Mouse (Mus musculus): ENCODE data around the gene Slc44a3.

The Slc44a3 gene

GRCm38 (mm10) chr3:121427520-121427908 lies 104.7 kb downstream of the Slc44a3 start:
- DNase-seq (ENCODE audit: low spot score in 2 of 2) = peak; percentile 65 to 78

- DNase-seq (ENCODE audit: low spot score in 2 of 2) = peak; percentile 76 to 77
Measured at GRCm38 (mm10) chr3:121426621-121427519, 105.3 kb downstream of the Slc44a3 start.

GRCm38 (mm10) chr3:121425861-121426620 lies 106.2 kb downstream of the Slc44a3 start, which contains the start of gene Cnn3:
Cnn3 (plus strand) TSS chr3:121426497.
- peak; percentile 93 to 94 for DNase-seq (ENCODE audit: low spot score in 2 of 2)

- DNase-seq (ENCODE audit: low spot score in 2 of 2) = no peak
Measured at GRCm38 (mm10) chr3:121422405-121422804, 109.8 kb downstream of the Slc44a3 start.

DNA sequence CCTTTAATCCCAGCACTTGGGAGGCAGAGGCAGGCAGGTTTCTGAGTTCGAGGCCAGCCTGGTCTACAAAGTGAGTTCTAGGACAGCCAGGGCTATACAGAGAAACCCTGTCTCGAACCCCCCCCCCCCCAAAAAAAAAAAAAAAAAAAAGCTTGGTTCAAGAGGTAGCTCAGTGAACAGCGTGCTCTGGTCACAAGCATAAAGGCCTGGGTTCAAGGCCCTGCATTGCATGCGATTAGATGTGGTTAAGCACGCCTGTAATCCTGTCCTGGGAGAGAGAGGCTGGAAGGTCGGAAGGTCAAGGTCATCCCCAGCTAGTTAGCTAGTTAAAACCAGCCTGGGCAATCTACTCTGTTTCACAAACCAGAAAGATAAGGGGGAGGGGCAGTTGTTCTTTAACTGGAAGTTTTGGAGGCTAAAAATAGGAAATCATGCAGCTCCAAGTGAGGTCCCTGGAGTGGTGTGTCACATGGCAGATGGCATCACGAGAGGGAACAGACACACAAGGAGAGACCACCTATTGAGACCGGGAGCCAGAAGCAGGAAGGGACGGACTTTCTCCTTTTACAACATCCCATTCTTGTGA lies 113.3 kb downstream of the Slc44a3 start:
- no peak for DNase-seq (ENCODE audit: low spot score in 2 of 2)

- DNase-seq (ENCODE audit: low spot score in 2 of 2) = no peak
Measured at GRCm38 (mm10) chr3:121418251-121418601, 114.0 kb downstream of the Slc44a3 start.

DNA sequence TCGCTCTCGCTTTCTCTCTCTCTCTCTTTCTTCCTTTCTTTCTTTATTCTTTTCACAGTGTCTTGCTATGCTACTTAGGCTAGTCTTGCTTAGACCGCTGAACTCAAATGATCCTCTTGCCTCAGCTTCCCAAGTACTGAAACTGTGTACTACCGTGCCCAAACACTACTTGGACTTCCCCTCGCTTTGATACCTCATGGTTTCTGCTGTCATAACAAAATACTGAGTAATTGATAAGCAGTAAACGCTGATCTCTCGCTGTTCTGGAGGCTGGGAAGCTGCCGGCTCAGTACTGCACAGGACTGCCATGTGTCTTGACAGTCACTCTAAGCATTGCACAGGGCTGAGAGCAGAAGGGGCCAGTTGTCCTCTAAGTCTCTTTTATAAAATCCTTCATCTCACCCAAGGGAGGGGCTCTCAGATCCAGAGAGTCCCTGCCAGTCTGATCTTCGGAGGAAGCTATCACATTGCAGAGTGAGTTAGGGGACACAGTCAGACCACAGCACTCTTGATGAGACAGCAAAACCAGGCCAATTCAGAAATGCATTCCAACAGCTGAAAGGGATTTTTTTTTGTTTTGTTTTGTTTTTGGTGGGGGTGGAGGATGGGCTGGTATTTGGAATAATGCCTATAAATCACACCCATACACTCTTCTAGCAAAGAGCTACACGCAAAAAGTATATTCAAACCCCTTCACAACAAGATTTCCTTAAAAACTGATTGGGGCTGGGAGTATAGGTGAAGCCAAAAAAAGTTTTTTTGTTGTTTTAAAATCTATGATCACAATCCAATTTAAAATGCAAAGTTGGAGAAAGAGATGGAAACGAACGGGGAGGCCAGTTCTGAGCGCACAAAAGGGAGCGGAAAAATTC lies 114.6 kb downstream of the Slc44a3 start:
- no peak for DNase-seq (ENCODE audit: low spot score in 2 of 2)

- no peak for DNase-seq (ENCODE audit: low spot score in 2 of 2)
Measured at GRCm38 (mm10) chr3:121416171-121417154, 115.7 kb downstream of the Slc44a3 start.

- DNase-seq (ENCODE audit: low spot score in 2 of 2) = no peak
Measured at GRCm38 (mm10) chr3:121411450-121411849, 120.8 kb downstream of the Slc44a3 start.
